Mouse (Mus musculus) lung, embryonic 14.5 days (tissue): Measurements from ENCODE around the gene Itga10. TPM values are rescaled to one million over a fixed set of nuclear protein-coding genes. Genes with fewer than 3 reads are reported as not detected.

ENCODE experiments used
- ATAC-seq: fragments of 200-750 bp; cut with Nextera tagmentation; 2 replicates; pipeline ENCODE4 v1.8.0; 2017; ENCODE audit warnings: mild to moderate bottlenecking, moderate TSS enrichment, moderate library complexity; ENCODE audit not compliant: insufficient read depth
- DNase-seq: peaks from one replicate; pipeline ENCODE4 v3.0.0-alpha.2; 2015
- H3K27ac ChIP-seq: fragments of 300-500 bp; sonication (generic); 2 replicates; pipeline ENCODE4 v1.5.1; 2014; ENCODE audit warnings: low read depth, mild to moderate bottlenecking, moderate library complexity
- H3K27me3 ChIP-seq: fragments of 300-500 bp; sonication (generic); 2 replicates; pipeline ENCODE4 v1.6.1; 2014; ENCODE audit warnings: low read length, control low read depth; ENCODE audit not compliant: insufficient read depth
- H3K36me3 ChIP-seq: fragments of 300-500 bp; sonication (generic); 2 replicates; pipeline ENCODE4 v1.6.1; 2014; ENCODE audit warnings: control low read depth; ENCODE audit not compliant: insufficient read depth
- H3K4me1 ChIP-seq: fragments of 300-500 bp; sonication (generic); 2 replicates; pipeline ENCODE4 v1.6.1; 2014; ENCODE audit warnings: antibody characterized with exemption, control low read depth; ENCODE audit not compliant: insufficient read depth
- H3K4me2 ChIP-seq: fragments of 300-500 bp; sonication (generic); 2 replicates; pipeline ENCODE4 v1.6.1; 2014; ENCODE audit warnings: mild to moderate bottlenecking
- H3K4me3 ChIP-seq: fragments of 300-500 bp; sonication (generic); 2 replicates; pipeline ENCODE4 v1.5.1; 2014; ENCODE audit warnings: low read depth, low read length
- H3K9ac ChIP-seq: fragments of 300-500 bp; sonication (generic); 2 replicates; pipeline ENCODE4 v1.6.1; 2014
- H3K9me3 ChIP-seq: fragments of 300-500 bp; sonication (generic); 2 replicates; pipeline ENCODE4 v1.6.1; 2016; ENCODE audit warnings: low read depth, low read length, control low read depth
- CTCF ChIP-seq: IDR thresholded peaks from 2 replicates; pipeline ENCODE4 v1.5.1; 2016; ENCODE audit warnings: antibody characterized with exemption, low read depth
- WGBS: fragments of 180-500 bp; shearing (Covaris S2); extraction: QIAGEN DNeasy Blood & Tissue Kit; methylation state at CpG from one replicate; pipeline ENCODE4 v1.1.7; 2014; 5-methylcytosine and 5-hydroxymethylcytosine counted together
- polyA plus RNA-seq: library from polyadenylated mRNA; unstranded; fragments of >200 nt; fragmentation: Nextera tagmentation; extraction: Ambion mirVana; gene quantifications from 2 replicates; pipeline ENCODE4 v1.2.1, GENCODE M21; 2014

The Itga10 gene
- polyA plus RNA-seq, 1 experiment from 2014 or later = 0.70 TPM

- no peak overlapping the region for H3K27ac ChIP-seq
- no peaks in the 10 kb centered on the region for H3K9me3 ChIP-seq
- TF ChIP-seq CTCF = peak; percentile 24
- H3K36me3 ChIP-seq = no peaks in the 10 kb centered on the region
- H3K27me3 ChIP-seq = no peaks in the 10 kb centered on the region; the same call in 1 of the 2 replicates
- H3K9ac ChIP-seq = no peak overlapping the region
- DNase-seq (no peak), ATAC-seq (no peak)
- no peak overlapping the region for H3K4me2 ChIP-seq
- no peaks in the 10 kb centered on the region for H3K4me1 ChIP-seq
- 47% methylated on average over 3 of the region's 3 CpGs for WGBS
- H3K4me3 ChIP-seq = no peak overlapping the region
Observed at GRCm38 (mm10) chr3:96690298-96690697, 44.9 kb downstream of the Itga10 start.

- no peaks in the 10 kb centered on the region for H3K36me3 ChIP-seq
- ATAC-seq (no peak), DNase-seq (peak; percentile 64)
- no peak overlapping the region for H3K27ac ChIP-seq
- H3K27me3 ChIP-seq = 0 out of 2 replicates have a peak, but pooled peaks cover 3% of the 10 kb centered on the region
- peaks cover 4% of the 10 kb centered on the region; the same call in 1 of the 2 replicates for H3K4me1 ChIP-seq
- no peak overlapping the region for H3K4me2 ChIP-seq
- peak; percentile 58 for TF ChIP-seq CTCF
- H3K9me3 ChIP-seq = no peaks in the 10 kb centered on the region
- no peak overlapping the region for H3K4me3 ChIP-seq
- WGBS = 9% methylated on average over 3 of the region's 3 CpGs
- no peak overlapping the region for H3K9ac ChIP-seq
Observed at GRCm38 (mm10) chr3:96692506-96692905, 47.1 kb downstream of the Itga10 start.

GRCm38 (mm10) chr3:96693579-96693978 is 48.2 kb downstream of the Itga10 start:
- Histone ChIP-seq H3K9ac (no peak overlapping the region), H3K4me2 (no peak overlapping the region), H3K4me1 (peaks cover 10% of the 10 kb centered on the region; the same call in 1 of the 2 replicates), H3K36me3 (no peaks in the 10 kb centered on the region), H3K27ac (no peak overlapping the region), H3K9me3 (no peaks in the 10 kb centered on the region), H3K4me3 (no peak overlapping the region), H3K27me3 (0 out of 2 replicates have a peak, but pooled peaks cover 3% of the 10 kb centered on the region)
- TF ChIP-seq CTCF = no peak
- 76% methylated on average over 1 of the region's 1 CpGs for WGBS
- ATAC-seq (no peak), DNase-seq (no peak)

- peaks cover 18% of the 10 kb centered on the region for H3K36me3 ChIP-seq
- H3K9me3 ChIP-seq = no peaks in the 10 kb centered on the region
- peak within 1 kb of the TSS; percentile 90 for H3K27ac ChIP-seq
- H3K4me2 ChIP-seq = peak within 1 kb of the TSS; percentile 81
- DNase-seq = peak; percentile 96
- peak within 1 kb of the TSS; percentile 77 for H3K9ac ChIP-seq
- H3K4me1 ChIP-seq = peaks cover 10% of the 10 kb centered on the region; the same call in 1 of the 2 replicates
- 0 out of 2 replicates have a peak, but pooled peaks cover 3% of the 10 kb centered on the region for H3K27me3 ChIP-seq
- H3K4me3 ChIP-seq = peak within 1 kb of the TSS; percentile 81
- ATAC-seq = peak; percentile 91
- no peak for TF ChIP-seq CTCF
- under 1% methylated on average over 35 of the region's 35 CpGs for WGBS
Observed at GRCm38 (mm10) chr3:96696198-96696765, 50.9 kb downstream of the Itga10 start, which contains the start of gene Pias3. Gene Pias3, plus strand, starts transcription at chr3:96696384.

- peaks cover 25% of the 10 kb centered on the region for H3K36me3 ChIP-seq
- peaks cover 10% of the 10 kb centered on the region; the same call in 1 of the 2 replicates for H3K4me1 ChIP-seq
- peak overlapping the region; percentile 90 for H3K27ac ChIP-seq
- peak; percentile 95 for DNase-seq
- WGBS = 1% methylated on average over 84 of the region's 85 CpGs
- no peaks in the 10 kb centered on the region for H3K9me3 ChIP-seq
- H3K4me2 ChIP-seq = peak overlapping the region; percentile 81
- H3K4me3 ChIP-seq = peak overlapping the region; percentile 81
- 0 out of 2 replicates have a peak, but pooled peaks cover 3% of the 10 kb centered on the region for H3K27me3 ChIP-seq
- ATAC-seq = peak; percentile 94
- H3K9ac ChIP-seq = peak overlapping the region; percentile 77
- 0 out of 2 replicates have a peak, but pooled peaks have one; percentile 3 for TF ChIP-seq CTCF
Observed at GRCm38 (mm10) chr3:96696766-96697732, 51.7 kb downstream of the Itga10 start.

GRCm38 (mm10) chr3:96698993-96699690 is 53.8 kb downstream of the Itga10 start:
- Histone ChIP-seq H3K27me3 (0 out of 2 replicates have a peak, but pooled peaks cover 3% of the 10 kb centered on the region), H3K4me3 (no peak overlapping the region), H3K4me1 (peaks cover 10% of the 10 kb centered on the region; the same call in 1 of the 2 replicates), H3K27ac (no peak overlapping the region), H3K9ac (no peak overlapping the region), H3K36me3 (peaks cover 44% of the 10 kb centered on the region), H3K9me3 (no peaks in the 10 kb centered on the region), H3K4me2 (no peak overlapping the region)
- ATAC-seq = no peak
- DNase-seq = no peak
- TF ChIP-seq CTCF = no peak
- 36% methylated on average over 19 of the region's 19 CpGs for WGBS
